Mouse (Mus musculus): ENCODE data around the gene Slc2a3. TPM values are rescaled to one million over a fixed set of nuclear protein-coding genes. Genes with fewer than 3 reads are reported as not detected.

Gene Slc2a3
- polyA plus RNA-seq, 1 experiment from 2014 or later = 2.9 TPM

- no peak for TF ChIP-seq CTCF (IDR thresholded peaks at IDR 0.05; ENCODE audit: low read depth)
- Histone ChIP-seq H3K4me3 (ENCODE audit: low read depth, low read length) (peak overlapping the region; percentile 34), H3K9ac (ENCODE audit: low read depth, low read length) (0 out of 2 replicates have a peak overlapping the region, but pooled peaks have one; percentile 37), H3K27me3 (replicated peaks; ENCODE audit: control insufficient read depth, insufficient read depth, low read length) (no peaks in the 10 kb centered on the region), H3K36me3 (ENCODE audit: control insufficient read depth, insufficient read depth) (peaks cover 20% of the 10 kb centered on the region), H3K9me3 (ENCODE audit: control insufficient read depth) (no peaks in the 10 kb centered on the region), H3K27ac (ENCODE audit: low read depth, low read length) (no peak overlapping the region; the same call in 1 of the 2 replicates), H3K4me1 (replicated peaks; ENCODE audit: control insufficient read depth, insufficient read depth, low read length) (peaks cover 13% of the 10 kb centered on the region), H3K4me2 (replicated peaks; ENCODE audit: low read depth) (peak overlapping the region; percentile 74)
- 4% methylated on average over 29 of the region's 29 CpGs for whole genome bisulfite sequencing
- peak; percentile 82 for ATAC-seq
Observed at GRCm38 (mm10) chr6:122825923-122826742, 24.7 kb upstream of the Slc2a3 start.

DNA sequence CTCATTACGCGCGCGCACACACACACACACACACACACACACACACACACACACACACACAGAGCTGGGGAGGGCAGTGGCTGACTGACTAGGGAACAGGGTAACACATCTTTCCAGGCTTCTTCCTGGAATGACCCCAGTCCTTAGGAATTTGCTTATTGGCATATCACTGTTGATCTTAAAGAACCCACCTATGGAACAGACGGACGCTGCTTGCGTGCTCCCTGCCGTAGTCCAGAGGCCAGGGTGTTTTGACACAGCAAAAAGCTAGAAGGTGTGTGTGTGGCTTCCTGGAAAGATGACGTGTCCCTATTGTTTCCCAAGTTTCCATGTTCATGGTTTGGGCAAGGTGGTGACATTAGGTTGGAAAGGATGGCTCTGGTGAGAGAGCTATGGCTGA lies 23.7 kb upstream of the Slc2a3 start:
- ATAC-seq = peak; percentile 20; the same call in 1 of the 2 replicates
- TF ChIP-seq CTCF (IDR thresholded peaks at IDR 0.05; ENCODE audit: low read depth) = no peak
- Histone ChIP-seq H3K4me1 (replicated peaks; ENCODE audit: control insufficient read depth, insufficient read depth, low read length) (peaks cover 17% of the 10 kb centered on the region), H3K4me3 (ENCODE audit: low read depth, low read length) (no peak overlapping the region), H3K27me3 (replicated peaks; ENCODE audit: control insufficient read depth, insufficient read depth, low read length) (no peaks in the 10 kb centered on the region), H3K27ac (ENCODE audit: low read depth, low read length) (no peak overlapping the region), H3K4me2 (replicated peaks; ENCODE audit: low read depth) (no peak overlapping the region), H3K36me3 (ENCODE audit: control insufficient read depth, insufficient read depth) (peaks cover 13% of the 10 kb centered on the region), H3K9ac (ENCODE audit: low read depth, low read length) (no peak overlapping the region), H3K9me3 (ENCODE audit: control insufficient read depth) (no peaks in the 10 kb centered on the region)
- 82% methylated on average over 9 of the region's 9 CpGs for WGBS

DNA sequence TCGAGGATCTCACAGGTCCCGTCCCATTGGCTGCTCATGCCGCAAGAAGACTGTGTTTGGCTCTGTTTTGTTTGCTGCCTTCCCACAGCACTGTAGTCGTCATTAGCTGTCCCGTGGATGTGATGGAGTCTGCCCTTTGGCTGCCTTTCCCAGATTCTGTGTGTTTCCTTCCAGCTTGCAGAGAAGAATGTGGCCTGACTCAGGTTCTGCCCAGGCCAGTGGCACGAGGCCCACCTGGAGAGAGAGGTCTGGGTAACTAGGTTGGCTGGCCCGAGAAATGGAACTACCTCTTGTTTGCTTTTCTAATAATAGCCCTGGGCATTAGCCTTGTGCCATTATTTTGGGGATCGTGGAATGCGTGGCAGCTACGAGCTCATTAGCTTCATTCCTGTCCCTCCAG lies 22.6 kb upstream of the Slc2a3 start:
- Histone ChIP-seq H3K27ac (ENCODE audit: low read depth, low read length) (no peak overlapping the region), H3K4me3 (ENCODE audit: low read depth, low read length) (no peak overlapping the region), H3K27me3 (replicated peaks; ENCODE audit: control insufficient read depth, insufficient read depth, low read length) (no peaks in the 10 kb centered on the region), H3K9me3 (ENCODE audit: control insufficient read depth) (no peaks in the 10 kb centered on the region), H3K4me1 (replicated peaks; ENCODE audit: control insufficient read depth, insufficient read depth, low read length) (peaks cover 17% of the 10 kb centered on the region), H3K9ac (ENCODE audit: low read depth, low read length) (no peak overlapping the region), H3K4me2 (replicated peaks; ENCODE audit: low read depth) (no peak overlapping the region), H3K36me3 (ENCODE audit: control insufficient read depth, insufficient read depth) (0 out of 2 replicates have a peak, but pooled peaks cover 4% of the 10 kb centered on the region)
- 67% methylated on average over 10 of the region's 10 CpGs for WGBS
- TF ChIP-seq CTCF (IDR thresholded peaks at IDR 0.05; ENCODE audit: low read depth) = no peak
- ATAC-seq = no peak

DNA sequence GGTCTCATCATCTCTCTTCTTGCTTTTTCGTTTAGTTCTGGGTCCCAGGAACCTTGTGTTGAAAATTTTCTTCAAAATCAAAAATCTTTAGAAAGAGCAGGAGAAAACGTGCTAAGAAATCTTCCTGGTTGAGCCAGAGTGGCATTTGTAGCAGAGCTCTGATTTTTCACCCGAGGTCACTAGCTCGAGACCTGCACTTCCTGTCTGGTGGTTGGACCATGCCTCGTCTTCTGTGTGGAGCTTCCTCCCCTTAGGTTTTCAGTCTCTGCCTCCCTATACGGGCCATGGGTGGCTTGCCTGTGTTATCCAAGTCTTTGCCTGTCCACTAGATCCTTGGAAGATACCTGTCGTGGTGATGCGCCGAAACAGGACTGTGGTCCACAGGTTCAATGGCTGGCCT lies 20.4 kb upstream of the Slc2a3 start:
- H3K4me3 ChIP-seq (ENCODE audit: low read depth, low read length) = no peak overlapping the region
- no peak for ATAC-seq
- H3K4me2 ChIP-seq (replicated peaks; ENCODE audit: low read depth) = peak overlapping the region; percentile 96; the same call in 1 of the 2 replicates
- no peaks in the 10 kb centered on the region for H3K9me3 ChIP-seq (ENCODE audit: control insufficient read depth)
- no peak overlapping the region for H3K9ac ChIP-seq (ENCODE audit: low read depth, low read length)
- WGBS = 69% methylated on average over 9 of the region's 9 CpGs
- peaks cover 17% of the 10 kb centered on the region for H3K4me1 ChIP-seq (replicated peaks; ENCODE audit: control insufficient read depth, insufficient read depth, low read length)
- no peaks in the 10 kb centered on the region for H3K27me3 ChIP-seq (replicated peaks; ENCODE audit: control insufficient read depth, insufficient read depth, low read length)
- no peaks in the 10 kb centered on the region for H3K36me3 ChIP-seq (ENCODE audit: control insufficient read depth, insufficient read depth)
- no peak for TF ChIP-seq CTCF (IDR thresholded peaks at IDR 0.05; ENCODE audit: low read depth)
- no peak overlapping the region for H3K27ac ChIP-seq (ENCODE audit: low read depth, low read length)

DNA sequence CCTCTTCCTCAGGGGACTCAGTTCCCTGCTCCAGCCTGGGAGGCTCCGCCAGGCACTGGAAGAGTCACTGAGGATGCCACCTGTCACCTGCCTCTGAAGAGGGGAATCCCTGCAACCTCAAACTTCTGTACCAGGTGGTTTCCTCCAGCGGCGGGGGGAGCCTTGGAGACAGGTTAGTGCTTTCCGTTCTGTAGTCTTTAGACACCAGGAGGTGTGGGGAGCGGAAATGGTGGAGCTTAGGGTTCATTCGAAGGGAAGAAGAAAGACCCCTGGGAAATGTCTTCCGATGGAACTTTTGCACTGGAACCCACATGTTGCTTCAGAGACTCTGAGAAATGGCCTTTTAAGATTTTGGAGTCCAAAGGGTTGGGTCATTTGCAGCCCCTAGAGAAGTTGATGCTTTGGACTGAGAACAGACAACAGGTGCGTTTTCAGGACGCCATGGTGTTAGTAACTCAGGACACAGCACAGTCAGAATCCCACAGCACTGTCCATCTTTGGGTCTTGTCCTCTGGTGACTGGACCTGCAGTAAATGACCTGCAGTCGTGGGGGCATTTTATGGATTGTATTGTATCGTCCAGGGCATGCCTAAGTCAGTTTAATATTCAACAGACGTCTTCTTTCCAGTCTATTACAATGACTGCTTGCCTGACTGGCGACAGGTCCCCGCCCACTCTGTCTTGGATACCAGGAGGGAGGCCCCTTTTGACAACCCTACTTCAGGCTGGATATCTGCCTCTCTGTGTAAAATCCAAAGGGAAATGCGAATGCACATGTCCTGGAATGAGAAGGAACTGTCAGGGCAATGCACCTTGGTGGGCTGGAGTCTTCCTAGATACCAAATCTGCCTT lies 19.6 kb upstream of the Slc2a3 start:
- peak; percentile 17; the same call in 1 of the 2 replicates for ATAC-seq
- Histone ChIP-seq H3K9me3 (ENCODE audit: control insufficient read depth) (no peaks in the 10 kb centered on the region), H3K9ac (ENCODE audit: low read depth, low read length) (peak overlapping the region; percentile 98), H3K27ac (ENCODE audit: low read depth, low read length) (no peak overlapping the region), H3K36me3 (ENCODE audit: control insufficient read depth, insufficient read depth) (no peaks in the 10 kb centered on the region), H3K27me3 (replicated peaks; ENCODE audit: control insufficient read depth, insufficient read depth, low read length) (no peaks in the 10 kb centered on the region), H3K4me2 (replicated peaks; ENCODE audit: low read depth) (peak overlapping the region; percentile 96), H3K4me3 (ENCODE audit: low read depth, low read length) (peak overlapping the region; percentile 91), H3K4me1 (replicated peaks; ENCODE audit: control insufficient read depth, insufficient read depth, low read length) (peaks cover 13% of the 10 kb centered on the region; the same call in 1 of the 2 replicates)
- 17% methylated on average over 15 of the region's 15 CpGs for WGBS
- TF ChIP-seq CTCF (IDR thresholded peaks at IDR 0.05; ENCODE audit: low read depth) = no peak

All from intestine, postnatal 0 days (tissue).